Mouse (Mus musculus): ENCODE measurements around the gene Pcp4l1.
"Not testable (repeated sequence)": the region's sequence is repeated elsewhere in the genome, so short reads cannot be mapped to it uniquely, and the experiment has no call there.

The Pcp4l1 gene

GRCm38 (mm10) chr1:171189046-171189445 is 7.0 kb downstream of the Pcp4l1 start:
- DNase-seq (ENCODE audit: extremely low read depth, low read depth), result no peak

DNA sequence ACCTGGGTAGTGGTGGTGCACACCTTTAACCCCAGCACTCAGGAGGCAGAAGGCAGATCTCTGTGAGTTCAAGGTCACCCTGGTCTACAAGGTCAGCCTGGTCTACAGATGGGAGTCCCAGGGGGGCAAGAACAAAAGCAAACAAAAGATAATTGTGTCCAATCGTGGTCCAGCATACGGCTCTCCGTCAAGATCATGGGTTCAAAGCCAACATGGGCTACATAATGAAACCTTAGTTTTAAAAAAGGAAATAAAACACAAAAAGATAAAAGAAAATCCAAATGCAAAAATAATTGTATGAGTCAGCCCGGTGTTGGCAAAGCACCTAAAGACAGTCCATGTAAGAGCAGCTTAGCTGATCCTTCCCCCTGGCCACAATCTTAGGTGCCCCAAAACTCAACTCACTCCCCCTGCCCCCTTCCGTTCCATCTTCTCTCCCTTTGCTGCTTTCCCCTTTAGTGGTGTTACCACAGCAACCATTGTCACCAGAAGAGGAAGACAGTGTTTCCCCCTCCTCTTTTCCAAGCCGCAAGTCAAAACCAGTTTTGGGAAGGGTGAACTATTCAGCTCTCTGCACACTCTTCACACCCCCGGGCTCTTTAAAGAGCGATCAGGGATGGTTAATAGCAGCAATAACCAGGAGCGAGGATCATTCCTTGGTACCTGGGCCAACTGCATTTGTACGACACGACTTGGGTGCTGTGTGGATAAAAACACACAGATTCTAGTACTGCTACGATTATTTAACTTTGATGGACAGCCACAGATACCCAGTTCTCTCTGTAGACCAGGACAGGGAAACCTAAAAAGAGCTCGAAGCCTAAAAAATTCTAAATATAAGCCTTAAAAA is 8.0 kb downstream of the Pcp4l1 start:
- DNase-seq (ENCODE audit: extremely low read depth, low read depth), result no peak

GRCm38 (mm10) chr1:171185655-171186054 is 10.4 kb downstream of the Pcp4l1 start:
- no peak for DNase-seq (ENCODE audit: extremely low read depth, low read depth)

GRCm38 (mm10) chr1:171184314-171184713 is 11.8 kb downstream of the Pcp4l1 start:
- DNase-seq (ENCODE audit: extremely low read depth, low read depth), result no peak

DNA sequence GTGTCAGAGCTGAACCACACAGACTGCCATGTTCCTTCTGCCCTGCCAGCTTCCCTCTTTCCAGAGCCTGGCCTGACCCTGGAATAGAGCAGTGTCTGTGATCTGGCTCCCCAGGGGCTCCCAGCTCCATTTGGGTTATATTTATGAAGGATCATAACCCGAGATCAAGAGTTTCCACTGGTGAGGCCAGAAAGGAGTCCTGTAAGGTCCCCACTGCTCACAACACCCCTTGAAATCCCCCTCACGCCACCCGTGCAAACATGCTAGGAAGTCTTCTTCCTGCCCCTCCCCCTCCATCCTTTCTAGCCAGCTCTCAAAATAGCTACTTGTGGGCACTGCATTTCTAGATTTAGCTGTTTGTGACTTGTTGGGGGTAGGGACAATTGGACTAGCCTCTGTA is 12.4 kb downstream of the Pcp4l1 start:
- no peak for DNase-seq (ENCODE audit: extremely low read depth, low read depth)

DNA sequence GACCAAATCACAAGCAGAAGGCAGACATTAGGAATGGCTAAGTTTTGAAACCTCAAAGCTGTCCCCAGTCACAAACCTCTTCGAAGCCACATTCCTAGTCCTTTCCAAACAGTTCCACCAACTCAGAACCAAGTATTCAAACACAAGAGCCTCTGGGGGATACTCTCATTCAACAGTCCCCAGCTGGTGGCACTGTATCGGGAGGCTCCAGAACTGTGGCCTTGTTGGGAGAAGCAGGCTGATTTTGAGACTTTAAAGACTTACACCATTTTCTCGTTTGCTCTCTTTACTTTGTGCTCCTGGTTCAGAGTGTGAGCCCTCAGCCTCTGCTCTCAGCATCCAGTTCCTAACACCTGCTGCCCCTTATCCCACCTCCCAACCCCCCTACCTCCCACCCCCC is 13.0 kb downstream of the Pcp4l1 start:
- DNase-seq (ENCODE audit: extremely low read depth, low read depth), result no peak

- no peak for DNase-seq (ENCODE audit: extremely low read depth, low read depth)
Observed at GRCm38 (mm10) chr1:171179487-171180171, 16.4 kb downstream of the Pcp4l1 start.

- no peak for DNase-seq (ENCODE audit: extremely low read depth, low read depth)
Observed at GRCm38 (mm10) chr1:171172779-171173178, 23.3 kb downstream of the Pcp4l1 start.

DNA sequence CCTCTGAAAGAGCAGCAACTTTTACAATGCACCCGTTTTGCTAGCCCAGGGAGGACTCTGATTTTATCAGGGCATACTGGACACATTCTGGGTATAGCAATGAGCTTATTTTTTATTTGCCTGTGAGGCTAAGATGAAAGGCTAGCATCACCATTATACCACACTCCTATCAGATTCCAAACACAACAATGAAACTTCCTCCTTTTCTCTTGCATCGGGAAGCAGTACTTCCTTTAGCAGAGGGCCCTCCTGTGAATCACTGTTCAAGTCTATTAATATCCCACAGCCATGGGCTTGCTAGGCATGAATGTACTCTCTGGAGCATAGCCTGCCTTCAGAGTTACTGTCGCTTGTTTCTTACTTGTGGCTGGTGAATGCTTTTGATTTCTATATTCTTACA is 24.9 kb downstream of the Pcp4l1 start:
- DNase-seq (ENCODE audit: extremely low read depth, low read depth), result no peak

DNA sequence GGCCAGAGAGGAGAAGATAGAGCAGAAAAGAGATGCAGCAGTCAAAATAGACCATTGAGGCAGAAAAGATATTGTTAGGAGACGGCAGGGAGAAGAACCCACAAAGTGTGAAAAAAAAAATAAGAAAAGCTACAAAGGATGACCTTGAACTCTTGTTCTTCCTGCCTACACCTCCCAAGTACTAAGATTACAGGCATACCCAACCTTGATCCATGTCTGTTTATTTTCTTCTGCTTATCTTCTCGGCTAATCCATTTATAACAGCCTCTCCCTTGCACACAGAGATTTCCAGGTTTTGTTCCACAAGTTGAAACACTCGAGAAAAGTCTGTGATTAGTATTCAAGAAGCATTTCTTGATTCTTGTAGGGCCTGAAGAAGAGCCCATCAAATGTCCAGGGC is 26.2 kb downstream of the Pcp4l1 start:
- DNase-seq (ENCODE audit: extremely low read depth, low read depth), result no peak

DNA sequence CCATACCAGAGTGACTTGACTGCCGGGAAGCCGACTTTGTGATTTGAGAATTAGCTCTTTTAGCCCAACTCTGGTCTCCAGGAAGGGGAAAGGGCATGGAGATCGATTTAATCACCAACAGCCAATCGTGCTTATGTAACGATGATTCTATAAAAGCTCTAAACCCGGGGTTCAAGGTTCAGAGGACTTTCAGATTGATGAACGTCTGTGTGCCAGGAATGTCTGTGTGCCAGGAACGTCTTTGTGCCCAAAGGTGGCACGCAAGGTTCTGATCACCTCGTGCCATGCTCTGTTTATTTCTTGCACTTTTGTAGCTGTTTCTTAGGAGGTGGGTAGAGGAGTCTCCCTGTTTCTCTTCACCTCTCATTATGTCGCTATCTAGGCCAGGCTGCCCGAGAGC is 27.2 kb downstream of the Pcp4l1 start:
- DNase-seq (ENCODE audit: extremely low read depth, low read depth), result no peak

- DNase-seq (ENCODE audit: extremely low read depth, low read depth), result no peak
Observed at GRCm38 (mm10) chr1:171165629-171166345, 30.3 kb downstream of the Pcp4l1 start.

DNA sequence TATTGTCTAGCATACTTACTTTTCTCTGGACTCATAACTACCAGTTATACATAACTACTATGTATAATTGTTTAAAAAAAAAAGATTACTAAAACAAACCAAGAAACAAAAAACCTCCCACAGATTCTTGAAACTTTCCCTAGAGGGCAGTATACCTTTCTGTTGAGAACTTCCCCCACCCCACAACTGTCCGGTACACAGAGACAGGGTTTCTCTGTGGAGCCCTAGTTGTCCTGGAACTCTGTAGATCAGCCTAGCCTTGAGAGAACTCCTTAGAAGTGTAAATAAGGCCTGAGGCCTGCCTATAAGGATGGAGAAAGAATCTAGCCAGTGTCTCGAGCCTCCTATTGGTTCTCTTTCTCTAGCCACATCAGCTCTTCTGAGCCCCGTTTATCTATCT is 31.8 kb downstream of the Pcp4l1 start:
- no peak for DNase-seq (ENCODE audit: extremely low read depth, low read depth)

DNA sequence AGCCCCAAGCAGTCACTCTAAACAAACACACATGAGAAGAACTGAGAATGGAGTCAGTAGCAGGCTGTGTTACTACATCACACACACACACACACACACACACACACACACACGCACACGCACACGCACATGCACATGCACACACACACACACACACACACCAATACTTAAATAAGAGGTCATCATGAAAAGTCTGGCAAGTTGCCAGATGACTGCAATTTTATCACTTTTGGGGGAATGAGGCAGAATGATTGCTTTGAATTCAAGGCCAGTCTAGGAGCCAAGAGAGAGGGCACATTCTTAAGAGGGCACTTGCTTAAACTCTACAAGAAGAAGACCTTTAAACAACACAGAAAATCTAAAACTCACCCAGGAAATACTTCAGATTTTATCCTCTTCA is 33.5 kb downstream of the Pcp4l1 start:
- no peak for DNase-seq (ENCODE audit: extremely low read depth, low read depth)

- DNase-seq (ENCODE audit: extremely low read depth, low read depth), result no peak
Observed at GRCm38 (mm10) chr1:171159485-171159975, 36.5 kb downstream of the Pcp4l1 start.

DNA sequence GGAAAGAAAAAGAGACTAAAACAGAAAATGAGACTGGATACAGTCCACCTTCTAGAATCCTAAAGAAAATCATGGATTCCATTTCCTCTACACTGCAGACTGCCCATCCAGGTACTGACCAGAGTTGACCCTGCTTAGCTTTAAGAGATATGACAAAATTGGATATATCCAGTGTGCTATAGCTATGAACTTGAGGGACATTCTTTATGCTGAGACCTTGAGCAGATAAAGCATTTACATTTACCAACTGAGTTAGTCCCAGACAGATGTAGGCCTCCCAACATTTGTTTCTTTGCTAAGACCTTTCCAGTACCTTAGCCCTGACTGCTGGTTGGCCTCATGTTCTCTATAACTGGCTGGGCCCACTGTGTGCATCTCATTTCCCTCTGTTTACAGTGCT is 38.1 kb downstream of the Pcp4l1 start:
- no peak for DNase-seq (ENCODE audit: extremely low read depth, low read depth)

- no peak for DNase-seq (ENCODE audit: extremely low read depth, low read depth)
Observed at GRCm38 (mm10) chr1:171156644-171157043, 39.4 kb downstream of the Pcp4l1 start.

DNA sequence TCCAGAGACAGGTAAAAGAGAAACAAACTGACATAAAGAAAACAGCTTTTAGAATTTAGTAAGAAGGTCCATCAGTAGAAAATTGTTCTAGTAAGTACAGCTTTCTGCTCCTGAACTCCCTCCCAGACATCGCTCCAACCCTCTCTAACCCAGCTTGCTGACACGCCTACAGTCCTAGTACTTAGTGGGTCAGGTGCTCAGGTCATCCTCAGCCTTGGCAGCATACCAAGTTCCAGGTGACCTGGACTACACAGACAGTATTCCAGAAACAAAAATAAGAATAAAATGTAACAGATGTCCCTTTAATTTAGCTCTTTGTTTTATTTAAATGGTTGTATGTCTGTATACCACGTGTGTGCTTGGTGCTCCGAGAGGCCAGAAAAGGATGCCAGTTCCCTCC is 44.1 kb downstream of the Pcp4l1 start:
- DNase-seq (ENCODE audit: extremely low read depth, low read depth), result no peak

DNA sequence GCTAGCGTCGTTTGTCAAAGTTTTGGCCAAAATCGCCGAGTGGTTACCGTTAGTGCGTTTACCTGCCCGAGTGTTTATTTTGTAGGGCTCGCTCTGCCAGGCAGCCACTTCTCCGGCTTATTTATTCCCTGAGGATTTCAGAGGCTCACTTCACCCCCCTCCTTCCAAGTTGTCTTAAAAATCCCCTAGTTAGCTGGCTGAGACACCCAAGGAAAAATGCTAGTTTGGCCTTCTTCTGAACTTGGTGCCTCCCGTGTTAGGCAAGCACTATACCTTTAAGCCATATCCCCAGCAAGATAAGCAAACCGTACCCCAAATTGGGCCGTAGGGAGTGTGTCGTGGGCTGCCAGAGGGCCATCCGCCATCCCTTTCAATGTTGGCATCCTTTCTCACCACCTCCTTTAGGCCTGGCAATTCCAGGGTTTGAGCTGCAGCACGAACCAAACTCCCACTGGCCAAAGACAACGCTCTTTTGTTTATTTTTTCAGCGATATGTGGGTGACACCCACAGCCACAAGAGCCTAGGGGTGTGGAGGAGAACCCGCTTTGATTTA is 45.2 kb downstream of the Pcp4l1 start:
- peak; percentile 20 for DNase-seq (ENCODE audit: extremely low read depth, low read depth)

DNA sequence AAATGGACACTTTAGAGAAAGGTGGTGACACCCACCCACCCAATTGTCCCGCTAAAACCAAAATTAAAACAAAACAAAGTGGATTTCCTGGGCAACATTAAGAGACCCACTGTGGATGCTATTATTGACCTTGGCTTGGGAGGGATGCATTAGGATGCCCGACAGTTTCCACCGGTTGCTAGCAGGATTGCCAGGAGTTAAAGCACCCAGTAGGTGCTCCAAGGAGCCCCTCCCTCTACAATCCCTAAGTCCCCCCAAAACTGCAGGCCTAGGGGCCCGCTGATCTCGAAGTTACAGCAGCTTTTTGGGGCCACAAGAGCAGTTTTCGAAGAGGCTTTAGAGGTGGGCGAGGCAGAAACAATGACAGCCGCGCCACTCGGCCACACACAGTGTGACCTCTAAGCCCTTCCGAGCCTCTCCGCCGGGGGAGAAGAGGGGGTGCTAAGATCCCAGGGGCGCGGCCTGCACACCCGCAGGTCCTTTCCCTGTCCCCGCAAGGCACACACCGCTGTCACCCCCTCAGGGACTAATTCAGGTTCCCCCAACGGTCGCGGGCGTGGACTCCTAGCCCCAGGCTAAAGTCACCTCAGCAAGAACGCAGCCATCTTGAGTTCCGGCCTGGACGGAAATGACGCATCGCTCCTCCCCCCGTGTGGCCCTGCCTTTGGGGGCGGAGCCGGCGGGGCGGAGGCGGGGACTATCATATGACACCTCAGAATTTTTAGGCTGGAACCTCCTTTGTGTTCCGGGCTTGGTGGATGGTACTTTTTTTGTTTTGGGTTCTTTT is 45.9 kb downstream of the Pcp4l1 start, which contains the start of the genes Sdhc and Mpz:
Gene Sdhc (minus strand): TSS at position 630 of the 787 bp plus-strand sequence.
Gene Mpz (plus strand): TSS at position 738 of the 787 bp plus-strand sequence.
- DNase-seq (ENCODE audit: extremely low read depth, low read depth), result peak; percentile 79

GRCm38 (mm10) chr1:171142981-171143380 is 53.1 kb downstream of the Pcp4l1 start:
- not testable (repeated sequence) for DNase-seq (ENCODE audit: extremely low read depth, low read depth)
